Mouse (Mus musculus): ENCODE data around the gene Dnase1l2. TPM values are rescaled to one million over a fixed set of nuclear protein-coding genes. Genes with fewer than 3 reads are reported as not detected.

Gene Dnase1l2
- polyA plus RNA-seq, 1 experiment from 2014 or later, result 7.2 TPM

Other genes with a start within 250 kb of the Dnase1l2 start
- 26.9 TPM in 2 replicates for gene Tbc1d24, start 237.5 kb downstream of the Dnase1l2 start, polyA plus RNA-seq (2015; fragmentation: Nextera tagmentation; extraction: Ambion mirVana)
- gene Ntn3, start 233.6 kb downstream of the Dnase1l2 start, polyA plus RNA-seq (2015; fragmentation: Nextera tagmentation; extraction: Ambion mirVana), result 4.9 and 5.8 TPM in 2 replicates
- gene Tedc2, start 222.3 kb downstream of the Dnase1l2 start, polyA plus RNA-seq (2015; fragmentation: Nextera tagmentation; extraction: Ambion mirVana), result 10.2 and 12.6 TPM in 2 replicates
- gene Ccnf, start 191.6 kb downstream of the Dnase1l2 start, polyA plus RNA-seq (2015; fragmentation: Nextera tagmentation; extraction: Ambion mirVana), result 18.5 and 18.7 TPM in 2 replicates
- gene Abca17, start 92.0 kb downstream of the Dnase1l2 start, polyA plus RNA-seq (2015; fragmentation: Nextera tagmentation; extraction: Ambion mirVana), result 0.48 and 1.1 TPM in 2 replicates
- gene Abca3, start 91.2 kb downstream of the Dnase1l2 start, polyA plus RNA-seq (2015; fragmentation: Nextera tagmentation; extraction: Ambion mirVana), result 31.0 and 31.9 TPM in 2 replicates
- 301 and 335 TPM in 2 replicates for gene Rnps1, start 28.5 kb downstream of the Dnase1l2 start, polyA plus RNA-seq (2015; fragmentation: Nextera tagmentation; extraction: Ambion mirVana)
- gene Eci1, start 16.5 kb downstream of the Dnase1l2 start, polyA plus RNA-seq (2015; fragmentation: Nextera tagmentation; extraction: Ambion mirVana), result 48.0 and 51.5 TPM in 2 replicates
- gene E4f1, start 27.2 kb upstream of the Dnase1l2 start, polyA plus RNA-seq (2015; fragmentation: Nextera tagmentation; extraction: Ambion mirVana), result 46.7 and 50.5 TPM in 2 replicates
- 72.6 and 75.6 TPM in 2 replicates for gene Pgp, start 27.3 kb upstream of the Dnase1l2 start, polyA plus RNA-seq (2015; fragmentation: Nextera tagmentation; extraction: Ambion mirVana)
- 0.34 and 0.77 TPM in 2 replicates for gene Bricd5, start 30.8 kb upstream of the Dnase1l2 start, polyA plus RNA-seq (2015; fragmentation: Nextera tagmentation; extraction: Ambion mirVana)
- gene Mlst8, start 36.0 kb upstream of the Dnase1l2 start, polyA plus RNA-seq (2015; fragmentation: Nextera tagmentation; extraction: Ambion mirVana), result 35.4 and 36.0 TPM in 2 replicates
- gene Caskin1, start 45.5 kb upstream of the Dnase1l2 start, polyA plus RNA-seq (2015; fragmentation: Nextera tagmentation; extraction: Ambion mirVana), result 51.4 and 55.0 TPM in 2 replicates
- 88.7 and 91.0 TPM in 2 replicates for gene Traf7, start 84.8 kb upstream of the Dnase1l2 start, polyA plus RNA-seq (2015; fragmentation: Nextera tagmentation; extraction: Ambion mirVana)
- 6.3 and 8.2 TPM in 2 replicates for gene Rab26, start 91.1 kb upstream of the Dnase1l2 start, polyA plus RNA-seq (2015; fragmentation: Nextera tagmentation; extraction: Ambion mirVana)
- 22.6 and 30.3 TPM in 2 replicates for gene Pkd1, start 106.7 kb upstream of the Dnase1l2 start, polyA plus RNA-seq (2015; fragmentation: Nextera tagmentation; extraction: Ambion mirVana)
- gene Tsc2, start 189.5 kb upstream of the Dnase1l2 start, polyA plus RNA-seq (2015; fragmentation: Nextera tagmentation; extraction: Ambion mirVana), result 71.7 and 81.0 TPM in 2 replicates
- 11.4 and 11.6 TPM in 2 replicates for gene Nthl1, start 189.6 kb upstream of the Dnase1l2 start, polyA plus RNA-seq (2015; fragmentation: Nextera tagmentation; extraction: Ambion mirVana)
- gene Slc9a3r2, start 207.2 kb upstream of the Dnase1l2 start, polyA plus RNA-seq (2015; fragmentation: Nextera tagmentation; extraction: Ambion mirVana), result 55.5 and 57.0 TPM in 2 replicates
- gene Npw, start 215.4 kb upstream of the Dnase1l2 start, polyA plus RNA-seq (2015; fragmentation: Nextera tagmentation; extraction: Ambion mirVana), result 0.31 and 0.54 TPM in 2 replicates
- 20.6 and 24.5 TPM in 2 replicates for gene Zfp598, start 226.6 kb upstream of the Dnase1l2 start, polyA plus RNA-seq (2015; fragmentation: Nextera tagmentation; extraction: Ambion mirVana)
- 234 and 241 TPM in 2 replicates for gene Syngr3, start 246.8 kb upstream of the Dnase1l2 start, polyA plus RNA-seq (2015; fragmentation: Nextera tagmentation; extraction: Ambion mirVana)